Mouse (Mus musculus): ENCODE measurements around the gene Tnnt1. TPM values are rescaled to one million over a fixed set of nuclear protein-coding genes. Genes with fewer than 3 reads are reported as not detected.

Tnnt1 gene
- total RNA-seq, 2 experiments from 2014 or later = 1.7 to 3.0 TPM

Other genes starting within 250 kb of the Tnnt1 start
- not detected for gene Ncr1, start 178.7 kb downstream of the Tnnt1 start, total RNA-seq (2021)
- not detected for gene Gp6, start 118.6 kb downstream of the Tnnt1 start, total RNA-seq (2021)
- gene Rdh13, start 70.7 kb downstream of the Tnnt1 start, total RNA-seq (2021) = 10 to 100 TPM; 30.1 to 31.2 TPM
- gene Eps8l1, start 55.7 kb downstream of the Tnnt1 start, total RNA-seq (2021) = 1 to 10 TPM; 7.0 to 9.8 TPM
- 100 to 1,000 TPM; 148 to 153 TPM for gene Ppp1r12c, start 14.7 kb downstream of the Tnnt1 start, total RNA-seq (2021)
- 1 to 10 TPM in 1 of 2 experiments, under 1 TPM in 1; 0.54 to 1.3 TPM for gene Tnni3, start 7.8 kb upstream of the Tnnt1 start, total RNA-seq (2021)
- gene Dnaaf3, start 16.1 kb upstream of the Tnnt1 start, total RNA-seq (2021) = under 1 TPM; 0.74 to 0.81 TPM
- 100 to 1,000 TPM; 211 to 233 TPM for gene Syt5, start 31.2 kb upstream of the Tnnt1 start, total RNA-seq (2021)
- gene Ptprh, start 87.7 kb upstream of the Tnnt1 start, total RNA-seq (2021) = under 1 TPM; 0.38 to 0.50 TPM
- 10 to 100 TPM; 15.1 to 15.9 TPM for gene Tmem86b, start 115.0 kb upstream of the Tnnt1 start, total RNA-seq (2021)
- gene Ppp6r1, start 142.6 kb upstream of the Tnnt1 start, total RNA-seq (2021) = 100 to 1,000 TPM; 127 TPM
- gene Hspbp1, start 168.7 kb upstream of the Tnnt1 start, total RNA-seq (2021) = 10 to 100 TPM; 82.7 to 92.4 TPM
- gene Brsk1, start 174.2 kb upstream of the Tnnt1 start, total RNA-seq (2021) = 100 to 1,000 TPM; 368 to 369 TPM
- under 1 TPM; 0.10 to 0.15 TPM for gene Tmem150b, start 208.9 kb upstream of the Tnnt1 start, total RNA-seq (2021)
- 10 to 100 TPM; 28.3 to 30.3 TPM for gene Kmt5c, start 223.7 kb upstream of the Tnnt1 start, total RNA-seq (2021)
- 1 to 10 TPM; 9.0 to 9.6 TPM for gene Cox6b2, start 236.7 kb upstream of the Tnnt1 start, total RNA-seq (2021)

Measured in layer of hippocampus, adult 18-20 months (tissue).